Mouse (Mus musculus): ENCODE measurements around the gene Hes1.

Hes1 gene

DNA sequence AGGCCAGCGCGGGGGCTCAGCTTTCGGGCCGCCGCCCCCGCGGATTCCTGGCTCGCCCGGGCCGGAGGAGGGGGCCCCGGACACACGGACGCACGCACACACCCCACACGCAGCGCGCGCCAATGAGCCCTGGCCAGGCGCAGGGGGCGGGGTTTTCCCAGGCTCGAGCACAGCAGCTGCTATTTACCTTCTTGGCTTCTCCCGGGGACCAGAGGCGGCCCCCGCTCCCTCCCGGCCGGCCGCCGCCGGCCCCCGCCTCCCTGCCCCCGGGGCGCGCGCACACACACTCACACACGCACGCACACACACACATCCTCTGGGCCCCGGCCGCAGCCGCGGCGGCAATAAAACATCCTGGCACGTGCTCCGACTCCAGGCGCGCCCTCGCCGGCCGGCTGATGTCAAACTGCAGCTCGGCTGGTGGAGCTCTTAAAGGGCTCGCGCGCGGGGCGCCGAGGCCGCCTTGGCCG lies at the start of gene Hes1:
Gene Hes1 (plus strand): TSS at position 401 of the 470 bp plus-strand sequence.
- peak; percentile 97 to 98 for DNase-seq

DNA sequence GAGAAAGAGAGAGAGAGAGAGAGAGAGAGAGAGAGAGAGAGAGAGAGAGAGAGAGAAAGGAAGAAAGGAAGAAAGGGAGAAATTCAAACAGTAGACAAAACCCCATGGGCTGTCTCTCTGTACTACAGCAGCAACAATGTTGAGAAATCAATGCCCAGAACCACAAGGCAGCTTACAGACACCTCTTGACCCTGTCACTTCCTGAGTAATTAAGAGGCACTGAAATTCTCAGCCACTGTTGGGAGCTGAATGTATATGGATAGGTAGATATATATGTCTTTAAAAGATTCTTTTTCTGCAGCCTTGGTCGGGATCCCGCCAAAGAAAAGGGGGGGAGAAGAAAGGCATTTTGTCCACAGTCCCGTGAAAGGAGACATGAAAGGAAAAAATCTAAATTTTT lies 48.1 kb upstream of the Hes1 start:
- no peak for DNase-seq

DNA sequence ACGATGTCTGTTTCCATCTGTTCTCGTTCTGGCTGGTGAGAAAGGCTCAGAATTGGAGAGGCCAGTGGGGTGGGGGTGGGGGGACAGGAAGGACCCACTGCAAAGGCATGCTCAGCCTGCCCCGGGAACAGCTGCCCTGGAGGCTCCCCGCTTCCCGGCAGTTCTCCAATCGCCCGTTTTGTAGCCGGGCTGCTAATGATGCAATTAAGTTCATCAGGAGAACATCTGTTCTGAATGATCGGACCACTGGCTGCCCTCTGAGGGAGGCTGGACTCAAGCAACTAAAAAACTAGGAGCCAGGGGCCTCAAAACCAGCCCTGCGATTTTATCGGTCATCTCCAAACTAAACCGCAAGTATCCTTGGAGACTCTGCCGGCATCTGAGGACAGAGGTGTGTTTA lies 44.1 kb upstream of the Hes1 start:
- DNase-seq: peak in 1 of 2 experiments; percentile 25

DNA sequence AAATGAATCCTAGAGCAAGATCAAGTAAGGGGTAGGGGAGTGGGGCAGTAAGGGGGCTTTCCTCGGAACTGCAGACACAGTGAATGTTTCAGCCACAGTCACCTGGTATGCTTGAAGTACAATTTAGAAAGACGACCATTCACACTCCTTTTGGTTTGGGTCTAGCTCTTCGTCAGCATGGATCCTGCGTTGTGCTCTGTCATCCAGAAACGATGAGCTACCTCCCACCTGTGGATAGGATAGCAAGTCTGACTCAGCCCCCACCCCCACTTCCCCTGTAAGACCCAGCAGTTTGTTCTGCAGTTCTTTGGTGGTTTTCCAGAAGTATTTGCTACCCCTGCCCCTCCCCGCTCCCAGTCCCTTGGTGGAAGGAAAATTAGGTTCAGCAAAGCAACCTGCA lies 41.8 kb upstream of the Hes1 start:
- DNase-seq: no peak

DNA sequence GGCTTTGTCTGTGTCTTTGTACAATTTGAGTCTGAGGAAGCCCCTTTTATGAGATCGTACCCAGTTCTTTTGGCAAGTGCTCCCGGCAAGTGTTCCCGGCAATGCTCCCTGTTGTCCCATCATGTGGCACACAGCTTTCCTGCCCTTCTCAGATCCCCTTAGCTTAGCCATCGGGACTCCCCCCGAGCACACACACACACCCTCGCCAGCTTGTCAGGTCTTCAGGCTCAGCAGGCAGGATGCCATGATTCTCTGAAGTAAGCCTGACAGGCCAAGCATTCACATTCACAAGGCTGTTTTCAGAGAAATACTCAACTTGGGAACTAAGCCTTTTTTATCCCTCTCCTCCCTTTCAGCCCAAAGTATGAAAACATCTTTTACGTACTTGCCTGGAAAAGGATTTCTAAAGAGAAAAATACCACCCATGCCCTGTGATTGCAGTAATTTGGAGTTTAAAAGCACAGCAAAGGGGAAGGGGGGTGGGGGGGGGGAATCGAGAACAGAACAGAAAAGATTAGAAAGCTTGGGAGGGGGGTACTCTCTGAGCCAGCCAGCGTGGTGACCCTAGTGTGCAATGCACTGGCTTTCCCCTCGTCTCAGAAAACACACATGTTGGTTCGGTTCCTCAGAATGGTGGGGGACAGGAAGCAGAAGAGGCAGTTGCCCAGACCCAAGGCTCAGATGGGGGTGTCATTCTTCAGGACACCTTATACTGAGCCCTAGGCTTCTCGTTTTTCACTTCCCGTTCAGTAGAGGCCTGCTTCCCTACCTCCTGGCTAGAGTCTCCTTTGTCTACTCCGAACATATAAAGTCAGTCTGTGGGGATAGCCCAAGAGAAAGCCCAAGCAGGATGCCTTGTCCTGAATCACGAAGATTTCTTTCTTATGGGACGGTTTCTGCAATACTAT lies 41.0 kb upstream of the Hes1 start:
- no peak for DNase-seq

DNA sequence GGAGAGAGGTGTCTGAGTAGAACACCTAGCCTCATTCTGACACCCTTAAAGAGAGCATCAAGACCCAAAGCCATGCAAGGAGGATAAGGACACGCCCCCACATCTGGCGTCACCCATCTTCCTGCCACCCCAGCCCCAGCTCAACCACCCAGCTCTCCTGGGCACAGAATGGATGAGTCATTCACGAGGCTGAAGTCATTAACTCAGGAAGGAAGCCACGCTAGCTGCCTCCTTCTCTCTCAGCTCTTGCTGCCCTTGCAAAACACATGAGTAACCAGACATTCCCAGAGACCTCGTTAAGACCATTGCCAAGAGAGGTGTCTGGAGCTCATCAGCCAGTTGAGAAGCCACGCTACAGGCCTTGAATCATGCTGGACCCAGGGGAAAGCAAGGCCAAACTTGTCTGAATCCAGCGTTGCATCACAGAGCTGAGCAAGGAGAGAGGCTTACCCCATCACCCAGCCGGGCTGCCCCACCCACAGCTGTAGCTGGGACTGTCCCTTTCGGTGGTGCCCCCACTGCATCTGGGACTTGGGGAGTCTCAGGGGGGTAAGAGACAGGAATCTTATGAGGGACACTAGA lies 39.4 kb upstream of the Hes1 start:
- peak; percentile 33 to 35 for DNase-seq

DNA sequence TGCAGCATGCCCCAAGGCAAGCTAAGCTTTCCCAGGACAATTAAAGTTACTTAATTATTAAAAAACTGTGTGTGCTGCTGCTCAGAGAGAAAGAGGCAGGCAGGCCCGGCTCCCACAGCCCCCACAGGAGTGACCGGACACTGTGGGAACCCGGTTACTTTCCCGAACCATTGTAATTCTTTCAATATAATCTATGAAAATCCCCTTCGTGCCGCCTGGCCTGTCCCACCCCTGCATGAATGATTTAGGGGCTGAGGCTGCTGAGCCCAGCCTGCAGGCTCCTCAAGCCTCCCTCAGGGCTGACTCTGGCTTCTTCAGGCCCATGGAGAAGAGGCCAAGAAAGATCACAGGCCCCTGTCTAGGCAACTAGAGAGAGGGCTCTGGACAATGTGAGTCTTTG lies 36.0 kb upstream of the Hes1 start:
- DNase-seq: no peak

DNA sequence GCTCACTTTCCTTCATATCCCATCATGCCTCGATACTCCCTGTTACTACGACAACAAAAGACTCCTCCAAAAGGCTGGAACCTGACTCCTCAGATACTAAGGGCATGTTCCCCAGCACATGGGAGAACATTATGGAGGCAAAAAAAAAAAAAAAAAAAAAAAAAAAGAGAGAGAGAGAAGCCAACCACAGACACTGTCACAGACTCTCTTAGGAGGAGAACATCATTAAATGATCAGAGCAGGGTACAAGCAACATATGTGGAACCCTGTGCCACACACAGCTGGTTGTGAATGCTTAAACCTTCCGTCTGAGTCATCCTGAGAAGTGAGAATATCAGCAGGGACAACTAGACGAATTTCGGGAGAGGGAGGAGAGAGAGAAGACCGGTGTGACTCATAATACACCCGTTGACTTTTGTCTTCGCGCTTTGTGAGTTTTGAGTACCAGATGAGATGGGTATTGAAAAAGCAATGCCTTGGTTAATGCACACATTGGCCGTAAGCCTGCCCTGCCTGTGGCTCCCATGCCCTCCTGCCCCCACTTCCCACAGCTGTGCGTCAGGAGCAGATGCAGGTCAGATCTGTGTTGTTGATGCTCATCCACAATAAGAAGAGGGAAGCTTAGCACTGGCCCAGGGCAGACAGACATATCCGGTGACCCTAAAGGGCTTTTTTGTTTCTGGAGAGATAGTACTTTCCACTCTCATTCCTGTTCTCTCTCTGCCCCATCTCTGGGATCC lies 34.8 kb upstream of the Hes1 start:
- no peak for DNase-seq

DNA sequence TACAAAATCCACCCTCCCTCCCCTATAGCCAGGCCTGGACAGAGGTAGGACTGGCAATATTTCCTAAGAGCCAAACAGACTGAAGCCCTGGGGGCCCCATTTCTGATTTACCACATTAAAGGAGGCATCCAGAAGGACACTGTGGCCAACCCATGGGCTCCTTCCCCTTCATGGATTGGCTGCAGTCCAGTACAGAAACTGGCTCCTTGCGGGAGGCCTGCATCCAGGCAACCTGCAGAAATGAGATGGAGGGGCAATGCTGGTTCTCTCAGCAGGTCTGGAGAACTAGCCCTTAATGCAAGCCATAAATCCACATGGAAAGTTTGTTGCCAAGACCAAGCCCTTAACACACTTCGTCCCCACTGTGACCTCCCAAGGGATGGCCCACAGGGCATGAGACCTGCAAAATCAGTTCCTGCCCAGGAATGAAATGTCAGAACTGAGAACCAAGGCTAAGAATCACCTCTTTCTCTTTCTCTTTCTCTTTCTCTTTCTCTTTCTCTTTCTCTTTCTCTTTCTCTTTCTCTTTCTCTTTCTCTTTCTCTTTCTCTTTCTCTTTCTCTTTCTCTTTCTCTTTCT lies 31.8 kb upstream of the Hes1 start:
- DNase-seq: no peak

DNA sequence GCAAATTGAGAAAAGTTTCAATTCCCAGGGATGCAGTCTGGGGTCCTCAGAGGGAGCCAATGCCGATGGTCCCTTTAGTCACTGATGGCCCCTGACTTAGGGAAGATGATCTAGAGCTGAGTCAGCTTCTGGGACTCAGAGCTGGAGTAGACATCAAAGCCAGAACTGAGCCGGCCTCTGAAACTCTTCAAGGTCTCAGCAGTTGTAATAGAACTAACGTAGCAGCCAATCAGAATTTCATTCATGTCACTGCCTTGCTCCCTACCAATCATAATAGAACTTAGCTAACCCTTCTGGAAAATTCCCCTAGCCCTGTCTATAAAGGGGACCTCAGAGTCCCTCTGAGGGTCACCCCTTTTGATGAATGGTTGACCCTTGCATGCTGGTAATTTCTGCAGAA lies 30.8 kb upstream of the Hes1 start:
- DNase-seq: no peak

DNA sequence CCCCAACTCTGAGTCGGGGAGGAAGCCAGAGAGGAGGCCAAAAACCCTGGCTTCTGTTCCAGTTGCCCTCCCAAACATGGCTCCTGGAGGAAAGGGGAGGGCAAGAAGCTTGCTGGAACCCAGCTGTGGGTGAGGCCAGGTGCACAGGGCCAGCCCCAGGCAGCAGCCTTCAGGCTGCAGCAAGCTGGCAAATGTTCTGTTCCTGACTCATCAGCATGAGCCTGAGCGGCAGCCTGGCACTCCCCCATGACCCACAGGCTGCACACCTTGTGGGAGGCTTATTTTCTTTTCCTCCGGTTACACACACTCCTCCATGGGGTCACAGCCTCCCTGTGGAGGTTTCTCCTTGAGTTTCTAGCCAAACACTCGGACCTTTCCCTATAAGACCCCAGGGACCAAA lies 30.2 kb upstream of the Hes1 start:
- peak; percentile 32 to 39 for DNase-seq

DNA sequence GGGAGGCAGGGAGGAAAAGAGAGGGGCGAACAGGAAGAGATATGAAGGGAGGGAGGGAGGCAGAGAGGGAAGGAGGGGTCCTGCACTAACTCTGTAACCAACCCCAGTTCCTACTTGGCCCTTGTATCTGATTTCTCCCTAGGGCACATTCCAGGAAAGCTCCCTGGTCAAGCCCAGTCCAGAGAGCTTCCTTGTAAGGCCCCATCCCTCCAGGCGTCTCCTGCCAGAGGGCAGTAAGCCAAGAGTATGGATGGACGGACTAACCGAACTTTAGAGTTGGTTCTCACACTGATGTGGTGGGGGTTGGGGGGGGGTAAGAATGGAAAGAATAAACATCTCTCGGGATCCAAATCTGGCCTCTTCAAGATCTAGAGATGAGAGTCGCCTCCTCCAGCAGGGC lies 29.7 kb upstream of the Hes1 start:
- DNase-seq: peak; percentile 71 to 75

DNA sequence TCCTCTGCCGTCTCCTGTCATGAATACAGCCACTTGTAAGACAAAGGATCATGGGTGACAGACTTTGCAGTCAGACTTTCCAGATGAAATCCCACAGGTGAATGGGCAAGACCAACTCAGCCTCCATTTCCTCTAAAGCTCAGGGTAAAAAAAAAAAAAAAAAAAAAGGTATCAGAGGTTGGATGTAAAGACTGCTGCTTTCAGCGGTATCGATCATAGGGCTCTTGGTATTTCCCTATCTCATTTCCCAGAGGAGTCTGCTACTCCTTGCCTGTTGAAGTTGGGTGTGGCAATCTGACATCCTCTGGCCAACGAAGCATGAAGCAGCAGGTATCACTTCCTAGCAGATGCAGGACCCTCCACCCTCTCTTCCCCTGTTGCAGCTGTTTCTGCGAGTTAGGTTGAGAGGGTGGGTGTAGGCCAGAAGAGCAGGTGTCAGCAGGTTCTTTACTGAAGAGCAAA lies 29.2 kb upstream of the Hes1 start:
- no peak for DNase-seq

DNA sequence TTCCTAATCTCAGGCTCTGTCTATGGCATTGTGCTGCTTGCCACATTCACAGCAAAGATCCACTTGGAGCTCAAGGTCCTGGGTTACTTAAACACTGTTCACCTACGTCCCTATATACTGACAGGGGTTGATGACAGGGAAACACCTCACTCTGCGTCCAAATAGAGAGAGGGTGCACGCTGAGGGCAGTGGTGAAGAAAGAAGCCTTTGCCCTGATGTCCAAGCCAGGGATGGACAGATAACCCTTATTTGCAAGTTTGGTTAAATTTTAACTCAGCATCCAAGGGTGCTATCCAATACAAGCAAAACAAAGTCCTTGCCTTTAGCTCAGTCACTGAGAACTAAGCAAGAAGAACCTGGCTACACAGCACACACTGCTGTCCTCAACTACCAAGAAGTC lies 28.1 kb upstream of the Hes1 start:
- DNase-seq: peak; percentile 32 to 63

DNA sequence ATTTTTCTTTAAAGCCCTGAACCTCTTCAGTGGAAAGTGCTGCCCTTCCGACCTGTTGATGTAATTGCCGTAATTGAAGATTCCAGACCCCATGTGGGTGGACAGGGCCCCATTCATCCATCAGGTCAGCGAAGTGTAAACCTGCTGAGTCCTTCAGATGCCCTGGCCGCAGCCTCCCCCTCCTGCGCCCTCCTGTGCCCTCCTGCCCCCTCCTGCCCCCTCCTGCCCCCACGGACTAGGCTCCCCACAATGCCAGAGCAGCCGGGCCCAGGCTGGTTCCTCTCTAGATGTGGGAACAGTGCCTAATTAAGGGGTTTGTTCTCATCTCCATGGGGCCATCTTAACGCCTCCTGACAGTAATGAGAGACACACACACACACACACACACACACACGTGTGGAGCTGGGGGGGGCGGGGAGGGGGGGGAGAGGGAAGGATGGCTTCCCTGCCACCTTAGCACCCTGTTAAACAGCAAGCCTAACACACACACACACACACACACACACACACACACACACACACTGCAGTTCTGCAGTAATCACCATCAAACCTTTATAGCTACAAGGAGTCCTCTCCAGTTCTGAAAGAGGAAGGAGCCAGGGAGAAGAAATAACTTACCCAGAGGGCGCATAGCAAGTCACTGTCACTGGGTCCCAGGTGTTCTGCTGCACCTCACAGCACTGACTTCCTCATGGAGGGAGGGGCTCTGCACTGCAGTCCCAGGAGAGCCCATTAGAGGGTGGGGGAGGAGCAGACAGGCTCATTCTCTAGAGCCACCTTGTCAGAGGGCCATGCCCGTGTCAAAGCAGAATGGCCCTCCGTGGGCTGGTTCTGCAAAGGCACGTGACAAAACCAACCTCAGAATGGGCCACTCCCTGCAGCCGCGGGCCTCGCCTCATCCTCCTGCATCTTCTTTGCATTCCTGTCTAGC lies 25.3 kb upstream of the Hes1 start:
- peak in 1 of 2 experiments; percentile 37 for DNase-seq

DNA sequence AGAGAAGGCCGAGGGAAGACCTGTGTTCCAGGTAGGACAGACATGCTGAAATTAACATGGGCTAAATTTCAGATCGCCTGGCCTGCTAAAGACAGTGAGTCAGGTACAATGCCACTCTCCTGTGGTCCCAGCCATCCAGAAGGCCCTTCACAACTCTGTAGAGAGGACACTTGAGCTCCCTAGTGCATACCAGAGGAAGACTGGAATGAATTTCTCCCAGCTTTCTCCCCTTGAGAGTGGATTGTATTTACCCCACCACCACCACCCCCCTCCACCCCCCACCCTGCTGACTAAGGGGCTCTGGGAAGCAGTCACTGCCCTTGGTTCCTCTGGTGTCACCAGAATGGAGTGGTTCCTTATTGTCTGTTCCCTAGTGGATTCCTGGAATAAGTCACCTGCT lies 24.3 kb upstream of the Hes1 start:
- no peak for DNase-seq

DNA sequence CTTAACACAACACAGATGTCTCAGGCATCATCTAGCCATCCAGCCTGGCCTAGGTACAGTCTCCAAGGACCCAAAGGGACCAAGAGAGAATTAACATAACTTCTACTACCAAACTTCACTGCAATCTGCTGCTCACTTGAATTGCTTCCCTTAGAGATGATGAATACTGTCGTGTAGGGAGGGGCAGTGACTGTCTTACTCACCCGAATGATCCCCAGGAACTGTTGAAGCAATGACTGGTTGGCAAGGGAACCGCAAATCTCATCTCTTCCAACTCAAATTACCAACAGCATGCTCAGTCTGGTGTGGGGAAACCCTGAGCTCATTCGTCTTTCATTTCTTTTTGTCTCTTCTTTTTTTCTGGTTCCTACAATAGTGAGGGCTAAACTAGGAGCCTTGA lies 21.3 kb upstream of the Hes1 start:
- DNase-seq: no peak

DNA sequence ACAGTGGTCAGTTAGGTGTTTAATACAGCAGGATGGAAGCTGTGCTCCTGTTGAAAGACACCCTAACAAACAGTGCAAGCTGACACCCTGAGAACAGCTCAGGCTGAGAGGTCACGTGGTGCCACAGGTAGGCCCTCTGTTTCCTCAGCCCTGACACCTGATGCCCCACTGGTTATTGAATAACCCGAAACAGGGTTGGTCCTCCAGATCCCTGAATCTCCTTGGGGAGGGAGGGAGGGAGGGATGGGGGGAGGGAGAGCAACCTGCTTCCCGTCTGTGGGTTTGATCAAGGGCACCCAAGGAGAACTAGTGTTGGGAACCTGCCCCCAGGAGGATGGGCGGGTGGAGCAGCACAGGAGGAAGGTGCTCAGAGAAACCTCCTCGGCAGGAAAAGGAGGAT lies 18.6 kb upstream of the Hes1 start:
- DNase-seq: peak; percentile 83 to 94

DNA sequence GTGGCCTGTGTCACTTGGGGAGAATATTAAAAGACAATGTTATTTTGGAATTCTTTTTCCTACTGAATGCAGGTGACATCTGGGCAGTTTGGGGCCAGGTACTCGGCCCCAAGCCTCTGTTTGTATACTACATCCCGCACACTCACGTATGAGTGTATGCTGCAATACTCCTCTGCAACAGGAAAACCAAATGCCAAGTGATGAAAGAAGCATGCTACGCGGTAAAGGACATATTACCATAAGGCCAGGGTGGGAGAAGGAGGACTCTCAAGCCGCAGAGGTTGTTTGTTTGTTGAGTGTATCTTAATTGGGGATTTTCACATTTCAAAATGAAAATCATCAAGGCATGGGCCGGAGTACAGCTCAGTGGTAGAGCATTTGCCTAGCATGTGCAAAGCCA lies 17.2 kb upstream of the Hes1 start:
- no peak for DNase-seq

DNA sequence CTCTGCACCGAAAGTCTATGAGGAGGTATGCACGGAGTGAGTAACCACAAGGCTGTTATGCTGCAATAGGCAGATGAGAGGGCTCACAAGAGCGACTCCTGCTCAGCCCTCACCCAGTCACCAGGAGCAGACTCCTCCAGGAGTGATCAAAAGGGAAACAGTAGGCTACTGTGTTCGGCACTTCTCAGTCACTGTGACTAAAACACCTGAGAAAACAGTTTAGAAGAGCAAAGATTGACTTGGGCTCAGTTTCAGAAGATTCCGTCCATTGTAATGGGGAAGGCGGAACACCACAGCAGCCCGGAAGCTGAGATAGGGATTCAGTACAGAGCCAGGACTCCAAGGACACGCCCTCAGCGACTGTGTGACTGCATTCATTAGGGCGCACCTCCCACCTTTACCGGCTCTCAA lies 16.8 kb upstream of the Hes1 start:
- DNase-seq: no peak

DNA sequence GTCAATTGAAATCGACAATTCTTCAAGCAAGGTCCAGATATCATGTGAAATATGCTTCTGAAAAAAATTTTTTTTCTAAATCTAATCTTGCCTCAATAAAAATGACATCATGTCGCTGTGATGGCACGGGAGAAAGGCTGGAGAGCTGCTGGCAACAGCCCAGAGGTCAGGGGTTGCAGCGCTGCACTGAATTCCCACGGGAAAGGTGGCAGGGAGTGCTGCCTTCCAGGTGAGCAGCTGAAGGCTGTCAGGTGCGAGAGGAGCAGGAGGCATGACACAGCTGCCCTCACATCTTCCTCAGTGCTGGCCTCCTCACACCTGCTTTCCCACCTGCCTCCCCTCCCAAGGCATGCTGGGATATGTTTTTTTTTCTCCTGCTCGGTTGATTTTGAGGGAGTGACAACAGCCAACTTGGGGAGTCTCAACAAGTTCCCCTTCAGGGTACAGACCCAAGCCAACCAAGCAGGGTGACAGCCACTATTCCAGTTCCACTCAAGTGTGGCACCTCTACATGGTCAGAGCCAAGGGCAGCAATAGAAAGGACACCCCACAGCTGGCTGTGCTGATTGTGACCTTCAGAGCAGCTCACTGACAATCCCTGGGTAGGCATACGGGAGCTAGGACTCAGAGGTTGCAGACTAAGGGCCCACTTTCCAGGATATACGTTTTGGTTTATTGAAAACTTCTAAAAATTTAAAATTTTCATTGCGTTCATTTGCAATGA lies 13.3 kb upstream of the Hes1 start:
- peak; percentile 37 to 65 for DNase-seq
